Mouse (Mus musculus): ENCODE measurements around the gene Cdk5.

Gene Cdk5

GRCm38 (mm10) chr5:24381486-24381885, 41.8 kb downstream of the Cdk5 start:
- CTCF ChIA-PET: interaction anchor here (0.6 to 1.4 kb wide), 8 partner anchors 12 to 603 kb away, joined by 3 to 4 read pairs (median 3); partner anchors contain the start of gene Abcb8 (in 2 of the 4)
- POLR2A ChIA-PET: interaction anchor here in 2 of 4 experiments (0.6 to 1.8 kb wide), 9 partner anchors 11 to 304 kb away, joined by 3 to 6 read pairs (median 3); partner anchors contain the start of genes Abcb8 (in 2 of the 2) and Atg9b (in 1 of the 2)

DNA sequence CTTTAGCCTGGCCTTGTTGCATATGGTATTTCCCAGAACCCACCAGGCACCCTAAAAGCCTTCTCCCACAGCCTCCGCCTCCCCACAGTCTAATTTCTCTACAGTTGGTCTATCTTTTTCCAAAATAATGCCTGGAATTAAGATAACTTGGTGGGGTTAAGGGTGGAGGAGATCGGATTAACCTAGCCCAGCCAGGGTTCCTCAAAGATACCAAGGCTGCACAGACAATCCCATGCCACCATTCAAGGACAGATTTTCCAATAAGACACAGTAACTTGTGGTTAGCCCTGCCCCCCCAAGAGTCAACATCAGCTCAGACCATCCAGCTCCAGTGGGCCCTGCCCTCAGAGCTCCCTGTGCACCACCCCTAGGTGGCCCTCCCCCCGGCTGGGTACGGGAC, 42.8 kb downstream of the Cdk5 start:
- ChIA-PET POLR2A (interaction anchor here in 2 of 4 experiments (1.2 to 1.8 kb wide), 3 partner anchors 10 to 13 kb away, joined by 3 to 6 read pairs (median 6); partner anchors contain the start of gene Abcb8 (in 2 of the 2)), CTCF (interaction anchor here in 2 of 4 experiments (0.7 to 1.4 kb wide), 4 partner anchors 13 to 150 kb away, joined by 3 to 4 read pairs (median 4); partner anchors contain the start of gene Abcb8 (in 2 of the 2))

GRCm38 (mm10) chr5:24379501-24379900, 43.8 kb downstream of the Cdk5 start:
- ChIA-PET CTCF (interaction anchor here in 2 of 4 experiments (0.6 to 2.9 kb wide), 3 partner anchors 14 to 19 kb away, joined by 5 to 10 read pairs (median 9); partner anchors contain the start of gene Abcb8 (in 1 of the 2)), POLR2A (interaction anchor here in 2 of 4 experiments (0.7 to 3.3 kb wide), 5 partner anchors 9 to 104 kb away, joined by 3 to 21 read pairs (median 3); partner anchors contain the start of gene Abcb8 (in 1 of the 2))

GRCm38 (mm10) chr5:24378700-24379099, 44.6 kb downstream of the Cdk5 start:
- POLR2A ChIA-PET: interaction anchor here in 2 of 4 experiments (0.5 to 3.3 kb wide), 6 partner anchors 9 to 105 kb away, joined by 3 to 21 read pairs (median 6); partner anchors contain the start of genes Abcb8 (in 2 of the 2) and Atg9b (in 1 of the 2)

GRCm38 (mm10) chr5:24374666-24375328, 48.5 kb downstream of the Cdk5 start:
- POLR2A ChIA-PET: interaction anchor here (0.6 to 4.5 kb wide), 7 partner anchors 8 to 581 kb away, joined by 3 to 18 read pairs (median 3); partner anchors contain the start of gene Abcb8 (in 1 of the 4)
- CTCF ChIA-PET: interaction anchor here in 3 of 4 experiments (0.6 to 1.2 kb wide), 6 partner anchors 9 to 311 kb away, joined by 3 to 6 read pairs (median 4); partner anchors contain the start of genes Abcb8 (in 1 of the 3) and Nub1 (in 1 of the 3)

More at GRCm38 (mm10) chr5:24378700-24379099, 44.6 kb downstream of the Cdk5 start:
- CTCF ChIA-PET: interaction anchor here in 2 of 4 experiments (1.3 to 2.9 kb wide), 4 partner anchors 9 to 18 kb away, joined by 6 to 15 read pairs (median 10); partner anchors contain the start of gene Abcb8 (in 2 of the 2)

GRCm38 (mm10) chr5:24374216-24374615, 49.1 kb downstream of the Cdk5 start:
- ChIA-PET CTCF (interaction anchor here in 1 of 4 experiments (0.6 to 0.7 kb wide), 2 partner anchors 174 to 238 kb away, joined by 4 to 5 read pairs; no protein-coding TSS in a partner anchor), POLR2A (interaction anchor here in 2 of 4 experiments (0.7 to 4.5 kb wide), 2 partner anchors 13 to 19 kb away, joined by 4 to 18 read pairs; no protein-coding TSS in a partner anchor)

DNA sequence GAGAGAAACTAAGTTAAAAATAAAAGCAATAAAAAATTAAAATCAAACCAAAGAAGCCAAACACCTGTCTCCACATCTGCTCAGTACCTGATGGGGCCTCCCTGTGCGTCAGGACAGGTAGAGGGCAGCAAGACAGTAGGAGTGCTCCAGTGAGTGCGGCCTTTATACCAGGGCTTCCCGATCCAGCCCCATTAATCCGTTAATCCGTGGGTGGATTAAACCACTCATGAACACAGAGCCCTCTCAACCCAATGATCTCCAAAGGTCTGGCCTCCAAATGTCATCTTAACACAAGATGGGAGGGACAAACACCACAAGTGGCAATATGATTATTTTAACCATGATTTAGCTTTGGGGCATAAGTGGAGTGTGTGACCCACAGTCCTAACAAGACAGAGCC, 49.5 kb downstream of the Cdk5 start:
- CTCF ChIA-PET: interaction anchor here in 1 of 4 experiments (0.6 to 0.7 kb wide), 2 partner anchors 174 to 239 kb away, joined by 4 to 5 read pairs; no protein-coding TSS in a partner anchor
- POLR2A ChIA-PET: interaction anchor here in 1 of 4 experiments (4.5 kb wide), 1 partner anchor 14 kb away, joined by 18 read pairs; no protein-coding TSS in a partner anchor

GRCm38 (mm10) chr5:24369767-24370166, 53.6 kb downstream of the Cdk5 start:
- CTCF ChIA-PET: interaction anchor here in 2 of 4 experiments (0.6 to 1.8 kb wide), 6 partner anchors 8 to 101 kb away, joined by 3 to 5 read pairs (median 3); partner anchors contain the start of gene Abcb8 (in 1 of the 2)
- POLR2A ChIA-PET: interaction anchor here in 2 of 4 experiments (0.6 to 1.7 kb wide), 4 partner anchors 11 to 38 kb away, joined by 3 to 6 read pairs (median 4); no protein-coding TSS in a partner anchor

Measured in embryonic stem cell, embryonic (primary cell).